Mouse (Mus musculus) gastrocnemius, postnatal 25 days (tissue): ENCODE data around the gene Crybg1. TPM values are rescaled to one million over a fixed set of nuclear protein-coding genes. Genes with fewer than 3 reads are reported as not detected.

ENCODE experiments used
- DNase-seq: peaks from one replicate; pipeline ENCODE4 v3.0.0; 2022
- total RNA-seq, 2 experiments: library from RNA; stranded (reverse); gene quantifications; 1 replicate in 1 of 2; 2 replicates in 1 of 2; pipeline ENCODE4 v1.2.3; 2021

Gene Crybg1
- total RNA-seq, 2 experiments from 2014 or later, result 1.2 to 1.3 TPM

DNA sequence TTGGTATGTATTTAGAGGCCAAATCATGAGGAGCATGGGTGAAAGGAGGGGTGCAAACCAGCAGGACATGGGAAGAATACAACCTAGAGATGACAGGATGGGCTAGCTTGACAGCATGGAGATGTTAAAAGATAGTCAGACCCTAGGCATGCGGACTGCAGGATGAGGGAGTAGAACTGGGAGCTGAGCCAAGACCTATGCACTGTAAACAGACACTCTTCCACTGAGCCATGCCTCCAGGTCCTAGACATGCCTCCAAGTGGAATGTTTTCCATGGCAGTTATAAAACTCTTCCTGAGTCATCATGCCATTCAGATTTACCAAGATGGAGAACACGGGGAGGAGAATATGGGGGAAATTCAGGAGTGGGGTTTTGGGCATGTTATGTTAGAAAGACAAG is 53.9 kb downstream of the Crybg1 start:
- no peak for DNase-seq

DNA sequence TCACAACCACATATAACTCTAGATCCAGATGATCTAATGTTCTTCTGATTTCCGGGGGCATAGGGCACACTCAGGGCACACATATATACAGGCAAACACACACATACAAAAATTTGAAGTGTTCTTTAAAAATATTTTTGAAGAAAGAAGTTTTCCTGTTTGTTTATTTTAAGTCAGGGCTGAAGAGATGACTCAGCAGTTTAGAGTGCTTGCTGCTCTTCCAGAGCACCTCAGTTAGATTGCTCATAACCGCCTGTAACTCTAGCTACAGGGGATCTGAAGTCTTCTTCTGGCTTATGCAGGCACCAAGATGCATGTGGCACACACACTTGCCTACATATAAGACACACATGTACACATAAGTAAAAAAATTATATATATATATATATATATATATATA is 56.9 kb downstream of the Crybg1 start:
- no peak for DNase-seq

DNA sequence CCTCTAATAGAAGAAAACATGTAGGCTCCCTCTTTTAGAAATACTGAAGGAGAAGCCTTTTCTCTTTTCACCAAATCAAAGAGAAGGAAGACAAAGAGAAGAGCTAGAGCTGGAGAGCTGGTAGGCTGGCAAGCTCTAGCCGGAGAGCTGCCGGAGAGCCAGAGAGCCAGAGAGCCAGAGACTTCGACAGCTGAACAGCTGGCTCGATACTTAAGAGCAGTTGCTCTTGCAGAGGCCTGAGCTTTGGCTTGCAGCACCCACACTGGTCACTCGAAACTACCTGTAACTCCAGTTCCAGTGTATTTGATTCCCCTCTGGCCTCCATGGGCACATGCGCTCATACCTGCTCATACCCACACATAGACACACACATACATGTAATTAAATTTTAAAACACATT is 68.3 kb downstream of the Crybg1 start:
- DNase-seq, result no peak

DNA sequence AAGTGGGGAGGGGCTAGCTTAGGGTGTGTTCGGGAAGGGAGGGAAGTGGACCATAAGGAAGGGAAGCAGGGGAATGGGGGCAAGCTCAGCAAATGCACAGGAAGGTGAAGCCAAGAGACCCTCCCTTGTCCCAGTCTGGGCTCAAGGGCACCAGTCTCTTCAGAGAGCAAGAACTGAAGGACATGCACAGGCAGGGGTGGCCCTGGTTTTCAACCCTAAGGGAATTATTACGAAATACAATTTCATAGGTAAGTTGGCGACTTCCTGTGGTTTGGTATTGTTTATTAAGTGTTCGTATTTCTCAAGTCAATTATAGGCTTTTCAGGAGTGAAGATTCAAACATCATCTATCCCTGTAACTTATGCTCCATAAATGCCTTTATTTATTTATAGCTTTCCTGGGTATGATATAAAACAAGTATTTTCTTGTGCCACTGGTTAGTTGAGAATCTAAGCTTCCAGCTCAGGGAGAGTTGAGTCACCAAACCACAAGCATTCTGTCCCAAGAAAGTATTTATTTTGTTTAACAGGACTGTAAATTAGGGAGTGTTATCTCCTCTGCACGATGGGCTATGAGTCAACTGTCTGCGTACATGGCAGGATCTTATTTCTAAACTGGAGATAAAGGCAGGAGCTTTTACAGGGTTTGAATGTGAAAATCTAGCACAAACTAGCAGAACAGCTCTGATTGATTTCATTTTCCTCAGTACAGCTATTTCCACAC is 69.7 kb downstream of the Crybg1 start:
- DNase-seq, result no peak

DNA sequence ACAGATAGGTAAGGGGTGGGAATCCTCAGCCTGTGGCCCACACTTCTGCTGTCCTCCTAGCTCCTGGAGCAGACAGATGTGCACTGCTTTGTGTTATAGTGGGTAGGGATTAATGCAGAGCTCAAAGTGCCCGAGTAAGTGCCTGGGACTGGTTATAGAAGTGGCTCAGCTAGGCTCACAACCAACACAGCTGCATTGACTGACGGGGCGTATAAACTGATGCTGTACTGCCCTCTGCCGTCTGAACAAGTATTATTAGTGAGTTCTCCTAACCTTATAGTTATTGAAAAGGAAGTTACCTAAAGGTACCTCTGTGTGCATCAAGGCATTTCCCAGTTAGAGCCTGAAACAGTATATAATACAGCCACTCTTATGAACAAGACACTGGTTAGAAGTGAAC is 77.6 kb downstream of the Crybg1 start:
- peak; percentile 20 for DNase-seq

DNA sequence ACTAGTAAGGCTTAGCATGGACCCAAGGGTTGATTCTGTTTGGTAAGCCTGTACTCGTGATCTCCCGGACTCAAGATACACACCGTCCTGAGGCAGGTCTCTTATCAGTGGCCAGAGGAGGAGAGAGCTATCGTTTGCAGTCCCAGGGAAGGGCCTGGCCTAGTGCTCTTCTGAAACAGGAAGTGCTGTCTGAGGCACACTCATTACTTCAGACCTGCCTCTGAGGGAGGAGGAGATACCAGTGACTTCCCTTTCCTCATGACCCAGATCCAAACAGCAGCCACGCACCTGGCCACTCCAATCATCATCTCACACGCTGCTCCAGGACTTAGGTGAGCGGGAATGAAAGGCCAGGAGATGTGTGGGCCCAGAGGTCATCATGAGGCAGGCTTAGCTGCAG is 79.5 kb downstream of the Crybg1 start:
- no peak for DNase-seq

DNA sequence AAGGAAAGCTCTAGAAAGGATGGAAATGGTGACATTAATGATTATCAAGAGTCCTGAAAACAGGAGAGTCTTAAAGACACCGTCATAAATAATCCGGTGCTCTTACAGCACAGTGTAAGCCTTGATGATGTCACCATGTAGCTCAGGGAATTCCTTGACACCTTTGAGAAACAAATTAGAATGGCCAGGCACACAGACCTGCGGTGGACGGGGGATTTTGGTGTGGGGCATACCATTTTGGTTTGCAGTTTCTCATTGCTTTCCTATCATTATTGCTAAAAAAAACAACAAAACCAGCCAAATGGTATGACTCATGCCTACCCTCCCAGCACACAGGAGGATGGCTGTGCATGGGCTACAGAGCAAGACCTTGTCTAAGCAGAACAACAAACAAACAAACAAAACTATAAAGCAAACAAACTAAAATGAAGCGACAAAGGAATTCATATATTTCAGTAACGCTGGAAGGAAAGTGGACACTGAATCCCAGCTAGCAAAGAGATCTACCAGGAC is 82.7 kb downstream of the Crybg1 start:
- no peak for DNase-seq

DNA sequence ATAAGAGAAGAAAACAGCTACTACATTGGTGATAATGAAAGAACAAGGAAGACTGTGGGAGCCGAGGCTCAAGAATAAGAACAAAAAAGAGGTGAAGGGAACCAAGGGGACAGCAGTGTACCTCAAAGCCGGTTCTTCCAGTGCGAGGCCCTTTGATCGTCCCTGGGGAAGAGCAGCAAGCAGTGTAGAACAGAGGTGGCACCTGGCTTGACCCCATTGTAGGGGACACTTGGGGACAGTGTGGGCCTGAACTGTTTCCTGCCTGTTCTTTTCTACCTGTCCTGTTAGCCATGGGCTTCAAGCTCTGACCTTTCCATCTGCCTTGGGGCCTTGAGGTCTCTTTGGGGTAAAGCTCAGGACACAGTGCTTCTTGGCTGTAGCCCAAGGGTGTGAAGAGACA is 85.7 kb downstream of the Crybg1 start:
- no peak for DNase-seq

DNA sequence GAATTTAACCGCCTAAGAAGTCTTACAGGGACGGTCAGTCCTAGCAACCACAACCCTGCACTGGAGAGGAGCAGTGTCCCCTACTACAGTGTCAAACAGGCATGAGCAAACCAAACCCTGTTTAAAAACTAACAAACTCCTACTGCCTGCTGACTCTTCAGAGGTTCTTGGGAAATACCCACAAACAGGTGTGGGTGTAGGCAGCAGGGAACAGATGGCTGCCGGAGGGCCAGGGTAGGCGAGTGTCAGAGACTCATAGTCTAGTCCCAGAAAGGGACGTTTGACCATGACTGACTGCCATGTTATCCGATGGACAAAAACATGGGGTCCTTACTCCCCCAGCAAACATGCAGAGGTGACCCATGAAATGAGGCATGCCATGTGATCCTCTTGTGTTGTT is 97.7 kb downstream of the Crybg1 start:
- DNase-seq, result no peak

DNA sequence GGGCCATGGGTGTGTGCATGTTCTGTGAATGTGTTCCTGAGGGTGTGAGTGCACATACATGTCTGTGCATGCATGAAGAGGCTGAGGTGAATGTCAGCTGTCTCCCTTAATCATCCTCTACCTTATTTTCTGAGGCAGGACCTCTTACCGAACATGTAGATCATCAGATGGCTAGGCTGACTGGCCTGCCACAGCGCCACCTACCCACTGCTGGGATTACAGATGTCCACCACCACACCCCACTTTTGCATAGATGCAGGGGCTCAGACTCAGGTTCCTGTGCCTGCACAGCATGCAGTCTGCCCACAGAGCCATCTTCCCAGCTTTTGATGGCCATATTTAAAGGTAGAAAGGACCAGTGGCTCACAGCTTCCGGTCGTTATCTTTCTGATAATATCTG is 103.9 kb downstream of the Crybg1 start:
- DNase-seq, result no peak

DNA sequence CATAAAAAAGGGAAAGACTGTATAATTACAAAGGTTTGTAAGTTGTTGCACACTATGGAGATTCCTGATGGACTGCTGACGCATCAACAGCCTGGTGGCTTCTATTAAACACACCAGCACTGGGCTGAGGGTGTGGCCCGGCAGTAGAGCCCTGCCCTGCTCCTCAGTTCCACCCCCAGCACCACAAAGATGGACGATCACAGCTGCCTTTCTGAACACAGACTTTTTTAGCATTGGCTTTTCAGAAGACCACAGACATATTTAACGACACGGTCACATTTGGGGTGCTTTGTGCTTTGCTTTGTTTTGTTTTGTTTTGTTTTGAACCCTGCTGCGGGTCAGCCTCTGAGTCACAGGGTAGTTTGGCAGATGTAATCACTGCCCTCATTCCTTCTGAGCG is 105.0 kb downstream of the Crybg1 start:
- DNase-seq, result no peak

DNA sequence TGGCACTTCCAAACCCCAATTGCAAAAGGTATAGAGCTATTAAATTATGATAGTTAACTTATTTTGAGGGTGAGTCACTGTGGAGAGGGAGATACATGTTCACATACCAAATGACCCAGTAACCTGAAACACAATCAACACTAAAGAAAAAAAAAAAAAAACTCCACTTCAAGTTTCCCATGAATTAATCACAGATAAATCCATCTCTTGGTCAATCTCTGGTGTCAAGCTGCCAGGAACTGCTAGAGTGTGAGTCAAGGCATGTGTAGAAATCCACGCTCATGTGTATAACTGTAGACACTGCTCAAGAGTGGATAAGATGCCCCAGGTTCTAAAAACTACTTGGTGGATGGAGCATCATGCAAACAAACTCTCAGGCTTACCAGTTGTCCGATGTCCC is 109.5 kb downstream of the Crybg1 start:
- DNase-seq, result no peak

DNA sequence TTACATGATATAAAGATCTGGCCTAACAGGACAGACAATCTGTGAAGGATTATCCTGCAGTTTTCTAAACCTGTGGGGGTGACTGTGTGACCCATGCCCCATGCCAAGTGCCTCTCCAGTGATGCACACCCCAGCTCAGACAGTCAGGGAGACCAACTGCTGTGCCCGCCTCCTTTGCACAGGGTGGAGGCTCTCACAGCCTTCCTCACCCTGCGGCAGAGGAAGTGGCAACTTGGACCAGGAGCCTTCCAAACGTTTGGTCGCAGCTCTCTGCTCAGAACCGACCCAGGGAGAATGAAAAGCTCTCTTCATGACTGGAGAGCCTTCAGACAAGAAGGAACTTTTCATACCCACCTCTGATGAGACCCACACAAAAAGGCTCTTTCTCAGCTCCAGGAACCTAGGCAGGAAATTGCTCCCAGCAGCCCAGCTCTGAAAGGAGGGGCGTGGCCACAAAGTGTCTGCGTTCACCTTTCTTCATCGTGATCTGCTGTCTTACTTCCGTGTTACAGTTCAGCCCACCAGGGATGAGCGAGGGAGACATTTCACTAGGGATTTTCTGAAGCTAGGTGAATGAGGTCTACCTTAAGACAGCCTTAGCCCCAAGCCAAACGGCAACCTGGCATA is 110.6 kb downstream of the Crybg1 start:
- no peak for DNase-seq

DNA sequence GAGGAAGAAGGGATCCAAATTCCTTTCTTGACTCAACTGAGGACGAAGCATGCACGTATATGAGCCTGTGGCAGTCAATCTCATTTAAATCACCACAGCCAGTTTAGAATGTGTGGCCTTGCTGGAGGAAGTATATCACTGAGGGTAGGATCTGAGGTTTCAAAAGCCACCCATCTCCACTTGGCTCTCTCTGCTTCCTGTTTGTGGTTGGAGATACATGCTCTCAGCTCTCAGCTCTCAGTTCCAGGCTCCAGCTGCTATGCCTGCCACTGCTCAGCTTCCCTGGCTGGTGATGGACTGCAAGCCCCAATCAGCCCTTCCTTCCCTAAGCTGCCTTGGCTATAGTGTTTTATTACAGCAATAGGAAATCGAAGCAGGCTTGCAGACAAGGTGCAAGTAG is 119.1 kb downstream of the Crybg1 start:
- no peak for DNase-seq

DNA sequence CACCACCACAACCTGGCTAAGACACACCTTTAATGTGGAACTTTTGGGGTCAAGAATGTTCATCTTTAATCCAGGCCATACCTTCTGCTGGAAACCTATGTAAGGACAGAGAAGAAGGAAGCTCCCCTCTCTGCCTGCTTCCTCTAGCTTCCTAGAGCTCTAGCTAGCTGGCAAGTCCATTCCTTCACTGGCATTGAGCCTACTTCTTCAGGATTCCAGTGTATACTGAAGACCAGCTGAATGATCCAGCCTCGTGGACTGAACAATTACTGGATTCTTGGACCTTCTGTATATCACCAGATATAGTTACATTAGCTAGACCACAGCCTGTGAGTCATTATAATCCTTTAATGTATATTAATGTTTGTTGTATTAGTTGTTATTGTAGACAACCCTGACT is 121.4 kb downstream of the Crybg1 start:
- no peak for DNase-seq

DNA sequence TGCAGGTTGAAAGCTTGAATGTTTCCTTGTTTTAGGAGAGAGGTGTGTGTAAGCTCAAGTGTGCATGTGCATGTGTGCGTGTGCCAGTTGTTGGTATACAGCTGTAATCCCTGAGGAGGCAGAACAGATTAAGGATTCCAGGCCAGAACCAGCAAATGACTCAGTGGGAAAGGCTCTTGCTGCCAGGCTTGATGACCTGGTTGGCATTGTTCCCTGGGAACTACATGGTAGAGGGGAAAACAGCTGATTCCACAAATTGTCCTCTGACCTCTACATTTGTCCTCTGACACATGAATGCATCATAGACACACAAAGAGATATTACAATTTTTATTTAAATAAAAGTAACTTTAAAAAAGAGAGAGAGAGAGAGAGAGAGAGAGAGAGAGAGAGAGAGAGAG is 122.5 kb downstream of the Crybg1 start:
- DNase-seq, result no peak

DNA sequence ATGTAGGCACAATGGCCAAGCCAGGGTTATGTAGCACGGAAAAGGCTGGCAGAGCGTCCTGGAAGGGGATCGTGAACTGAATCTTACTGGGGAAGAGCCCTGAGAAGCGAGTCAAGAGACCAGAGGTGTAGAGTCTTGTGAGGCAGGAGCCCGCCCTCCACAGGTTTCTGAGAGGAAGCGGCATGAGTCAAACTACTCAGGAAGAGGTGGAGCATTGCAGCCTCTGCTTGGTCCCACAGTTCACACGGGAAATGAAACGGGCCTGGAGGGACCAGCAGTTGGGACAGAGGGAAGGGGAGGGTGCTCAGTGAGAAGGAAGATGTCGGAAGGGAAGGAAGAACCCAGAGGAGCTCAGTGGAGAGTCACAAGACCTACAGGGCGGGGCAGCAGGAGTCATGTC is 123.9 kb downstream of the Crybg1 start:
- DNase-seq, result no peak

DNA sequence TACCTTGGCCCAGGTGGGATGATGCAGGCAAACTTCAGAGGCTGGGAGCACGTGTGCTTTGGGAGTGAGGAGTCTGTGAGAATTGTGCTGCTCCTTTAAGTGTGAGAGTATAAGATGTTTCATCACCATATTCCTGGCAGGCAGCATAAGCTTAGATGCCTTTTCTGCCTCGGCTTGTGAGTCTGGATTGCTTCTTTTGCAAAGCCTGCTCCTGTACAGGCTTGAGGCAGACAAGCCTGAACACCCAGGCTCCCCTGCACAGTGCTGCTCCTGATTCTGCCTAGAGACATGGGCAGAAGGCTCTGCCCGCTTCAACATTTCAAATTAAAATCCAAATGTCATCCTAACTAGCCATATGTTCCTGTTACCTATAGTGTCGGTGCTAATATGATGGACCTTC is 128.5 kb downstream of the Crybg1 start:
- no peak for DNase-seq

DNA sequence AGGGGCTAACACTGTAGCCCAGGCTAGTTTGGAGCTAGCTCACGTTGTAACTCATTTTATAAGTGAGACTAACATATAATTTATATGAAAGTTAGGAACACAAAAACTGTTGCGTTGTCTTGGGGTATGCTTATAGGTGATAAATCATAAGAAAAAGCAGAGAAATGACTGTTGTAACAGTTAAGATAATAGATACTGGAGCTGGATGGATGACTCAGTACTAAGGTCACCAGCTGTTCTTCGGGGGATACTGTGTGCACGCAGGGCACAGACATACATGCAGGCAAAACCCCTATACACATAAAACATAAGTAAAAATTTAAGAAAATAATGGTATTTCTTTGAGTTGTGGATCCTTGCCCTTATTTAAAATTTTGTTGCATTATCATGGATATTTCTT is 130.1 kb downstream of the Crybg1 start:
- no peak for DNase-seq

DNA sequence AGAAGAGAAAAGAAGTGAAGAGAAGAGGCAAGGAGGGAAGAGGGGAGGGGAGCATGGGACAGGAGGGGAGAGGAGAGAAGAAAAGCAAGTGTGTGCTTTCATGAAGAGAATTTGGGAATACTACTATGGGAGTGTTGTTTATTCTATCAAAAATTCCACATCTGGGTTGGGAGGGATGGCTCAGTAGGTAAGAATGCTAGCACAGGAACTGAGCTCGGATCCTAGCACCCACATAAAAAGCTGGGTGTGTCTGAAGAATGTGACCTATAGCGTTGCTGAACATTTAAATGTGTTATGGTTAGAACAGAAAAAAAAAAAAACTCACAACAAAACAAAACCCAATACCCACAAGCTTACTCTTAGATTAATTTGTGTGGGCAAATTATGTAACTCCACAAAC is 133.0 kb downstream of the Crybg1 start:
- DNase-seq, result no peak

DNA sequence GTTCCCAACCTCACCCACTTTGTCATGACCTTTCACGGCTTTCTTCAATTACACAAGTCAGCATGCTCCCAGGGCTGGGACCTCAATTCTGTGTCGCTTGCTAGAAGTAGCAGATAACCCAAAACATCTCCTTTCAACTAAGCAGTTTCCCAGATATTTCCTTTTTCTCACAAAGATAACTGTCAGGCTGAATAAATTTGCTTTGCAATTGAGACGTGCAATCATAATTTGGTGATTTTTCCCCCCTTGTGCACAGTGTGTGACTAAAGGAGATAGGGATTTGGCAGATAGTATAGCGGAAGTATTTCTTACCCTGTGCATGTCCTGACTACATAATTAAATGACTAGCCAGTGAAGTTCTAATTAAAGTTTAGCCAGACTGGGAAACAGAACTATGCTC is 134.8 kb downstream of the Crybg1 start:
- DNase-seq, result no peak

DNA sequence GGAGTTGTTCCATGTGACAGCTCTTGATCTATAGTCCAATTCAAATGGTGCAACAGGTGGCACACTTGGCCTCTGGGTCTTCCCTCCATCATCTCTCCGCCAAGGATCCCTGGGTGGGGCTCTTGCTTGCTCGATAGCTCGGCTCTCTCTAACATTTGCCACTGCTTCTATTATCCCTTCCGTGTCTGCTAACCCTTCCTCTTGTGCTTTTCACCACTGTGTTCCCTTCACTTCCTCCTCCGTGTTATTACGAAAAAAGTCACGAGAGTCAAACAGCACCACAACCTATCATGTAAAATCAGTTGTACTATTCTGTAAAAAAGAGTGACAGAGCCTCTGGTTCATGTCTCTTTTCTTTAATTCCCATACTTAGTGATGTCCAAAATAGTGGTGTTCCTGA is 137.2 kb downstream of the Crybg1 start:
- no peak for DNase-seq

DNA sequence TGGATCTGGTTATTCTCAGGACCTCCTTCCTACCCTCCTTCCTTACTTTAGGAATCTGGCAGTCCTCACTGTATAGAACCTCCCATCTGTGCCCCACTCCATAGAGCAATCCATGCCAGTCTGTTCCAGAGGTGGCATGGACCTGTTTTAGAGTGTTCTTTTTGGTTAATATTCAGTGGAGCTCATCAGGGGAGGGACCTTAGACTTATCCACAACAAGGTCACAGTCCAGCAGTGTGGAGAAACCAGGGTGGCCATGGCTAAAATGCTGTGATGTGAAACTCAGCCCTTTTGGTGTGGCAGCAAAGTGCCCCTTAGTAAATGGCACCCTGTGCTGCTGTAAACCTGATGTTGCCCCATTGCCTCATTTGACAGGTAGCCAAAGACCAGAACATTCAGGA is 139.8 kb downstream of the Crybg1 start:
- no peak for DNase-seq

DNA sequence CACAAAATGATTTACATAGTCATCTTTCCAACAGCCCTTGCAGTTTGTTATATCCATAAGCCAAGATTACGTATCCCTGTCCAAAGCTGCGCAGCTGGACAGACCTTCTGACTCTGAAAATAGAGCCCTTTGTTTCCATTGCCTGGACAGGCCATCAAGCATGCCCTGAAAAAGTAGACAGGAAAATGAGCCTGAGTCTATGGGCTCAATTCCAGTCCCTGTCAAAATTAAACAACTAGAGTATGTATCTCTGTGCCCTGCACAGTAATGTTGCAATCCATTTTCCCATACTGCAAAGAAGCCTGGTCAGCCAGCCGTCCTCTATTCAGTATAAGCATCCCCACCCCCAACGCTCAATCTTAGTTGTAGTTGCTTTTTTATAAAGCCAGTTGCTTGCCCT is 141.8 kb downstream of the Crybg1 start:
- DNase-seq, result no peak
